Mouse (Mus musculus) thymus, postnatal 4 days (tissue): Measurements from ENCODE around the gene Sec23b.
A peak's percentile ranks its signal among the peaks of the same experiment; 100 is the strongest.

Experiments
- DNase-seq: peaks from one replicate; pipeline ENCODE4 v3.0.0; 2021

Sec23b gene

DNA sequence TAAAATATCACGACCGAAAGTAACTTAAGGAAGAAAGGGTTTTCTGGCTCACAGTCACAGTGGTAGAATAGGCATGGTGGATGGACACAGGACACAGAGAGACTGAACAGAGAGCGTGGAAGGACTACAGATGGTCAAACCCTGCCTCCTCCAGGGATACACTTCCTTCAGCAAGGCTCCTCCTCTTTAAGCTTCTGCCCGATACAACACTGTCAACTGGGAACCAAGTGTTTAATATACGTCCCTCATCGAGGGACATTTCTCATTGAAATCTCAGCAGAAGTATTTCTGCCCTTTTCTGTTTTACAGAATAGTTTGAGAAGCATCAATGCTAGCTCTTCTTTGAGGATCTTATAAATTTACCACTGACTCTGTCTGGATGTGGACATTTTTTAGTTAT lies 57.9 kb downstream of the Sec23b start:
- DNase-seq = no peak

DNA sequence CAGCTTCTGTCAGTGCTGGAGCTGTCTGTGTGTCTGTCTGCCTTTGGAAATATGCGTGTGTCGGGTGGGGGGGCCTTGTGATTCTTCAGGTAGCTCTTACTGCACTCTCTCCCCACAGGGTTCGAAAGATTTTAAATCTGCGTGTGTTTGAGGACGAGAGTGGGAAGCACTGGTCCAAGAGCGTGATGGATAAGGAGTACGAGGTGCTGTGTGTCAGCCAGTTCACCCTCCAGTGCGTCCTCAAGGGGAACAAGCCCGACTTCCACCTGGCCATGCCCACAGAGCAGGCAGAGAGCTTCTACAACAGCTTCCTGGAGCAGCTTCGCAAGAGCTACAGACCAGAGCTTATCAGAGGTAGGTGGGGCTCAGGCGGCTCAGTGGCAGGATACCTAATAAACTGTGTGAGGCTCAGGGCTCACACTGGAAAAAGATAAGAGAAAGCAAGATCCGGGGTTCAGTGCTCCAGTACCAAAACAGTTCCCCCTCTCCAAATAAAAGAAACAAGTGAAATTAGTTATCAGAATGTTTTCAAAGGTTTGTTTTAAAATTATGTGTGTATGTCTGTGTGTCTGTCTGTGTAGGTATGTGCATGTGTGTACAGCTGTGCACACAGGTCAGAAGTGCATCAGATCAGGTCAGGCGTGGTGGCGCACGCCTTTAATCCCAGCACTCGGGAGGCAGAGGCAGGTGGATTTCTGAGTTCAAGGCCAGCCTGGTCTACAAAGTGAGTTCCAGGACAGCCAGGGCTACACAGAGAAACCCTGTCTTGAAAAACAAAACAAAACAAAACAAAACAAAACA lies 61.2 kb downstream of the Sec23b start:
- DNase-seq = no peak

DNA sequence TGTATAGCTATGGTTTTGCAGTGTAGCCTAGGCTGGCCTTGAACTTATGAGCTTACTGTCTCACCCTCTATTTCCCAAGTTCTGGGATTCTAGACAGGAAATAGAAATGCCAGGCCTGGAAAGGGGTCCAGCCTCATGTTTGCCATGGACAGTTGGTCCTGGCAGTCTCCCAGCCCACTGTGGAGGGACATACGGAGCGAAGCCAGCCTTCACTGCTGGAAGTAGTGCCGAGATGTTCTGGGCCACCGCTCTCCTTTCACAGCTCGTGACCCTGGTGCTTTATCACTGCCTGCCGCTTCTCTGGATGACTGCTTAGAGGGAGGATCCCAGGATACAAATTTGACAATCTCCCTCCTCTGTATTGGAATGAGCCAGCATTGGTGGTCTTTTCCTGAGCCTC lies 65.5 kb downstream of the Sec23b start:
- no peak for DNase-seq

DNA sequence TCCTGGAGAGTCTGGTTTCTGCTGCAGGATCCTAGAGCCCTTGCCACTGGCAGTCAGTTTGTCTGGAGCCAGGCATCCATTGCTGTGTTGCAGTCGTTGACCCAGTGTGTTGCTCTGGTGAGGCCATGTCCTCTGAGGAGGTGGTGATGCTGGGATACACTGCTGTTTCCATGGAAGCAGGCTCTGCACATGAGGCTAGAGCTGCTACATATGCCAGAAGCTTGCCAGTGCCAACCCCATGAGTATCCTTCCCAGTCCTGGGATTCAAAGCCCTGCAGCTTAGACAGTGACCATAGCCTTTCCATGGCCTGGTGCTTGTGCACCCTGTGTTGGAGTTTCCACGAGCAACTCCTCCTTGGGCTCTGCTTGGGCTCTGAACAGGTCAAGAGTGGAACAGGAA lies 77.5 kb downstream of the Sec23b start:
- DNase-seq = no peak

DNA sequence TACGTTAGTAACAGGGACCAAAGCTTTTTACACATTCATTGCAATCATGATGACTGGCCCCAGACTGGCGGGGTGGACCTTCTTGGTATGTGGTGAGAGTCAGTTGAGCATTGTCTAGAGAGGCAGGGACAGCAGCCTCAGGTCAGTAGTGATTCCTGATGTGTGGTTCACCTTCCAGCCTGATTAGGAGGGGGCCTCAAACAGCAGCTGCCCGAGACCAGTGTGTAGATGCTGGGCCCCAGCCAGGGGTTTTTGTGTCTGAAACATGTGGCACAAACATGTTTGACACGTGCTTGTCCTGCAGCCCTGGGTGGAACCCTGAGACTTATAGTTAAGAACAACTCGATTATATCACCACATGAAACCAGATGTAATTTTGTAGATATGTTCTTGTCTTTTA lies 78.2 kb downstream of the Sec23b start:
- no peak for DNase-seq

DNA sequence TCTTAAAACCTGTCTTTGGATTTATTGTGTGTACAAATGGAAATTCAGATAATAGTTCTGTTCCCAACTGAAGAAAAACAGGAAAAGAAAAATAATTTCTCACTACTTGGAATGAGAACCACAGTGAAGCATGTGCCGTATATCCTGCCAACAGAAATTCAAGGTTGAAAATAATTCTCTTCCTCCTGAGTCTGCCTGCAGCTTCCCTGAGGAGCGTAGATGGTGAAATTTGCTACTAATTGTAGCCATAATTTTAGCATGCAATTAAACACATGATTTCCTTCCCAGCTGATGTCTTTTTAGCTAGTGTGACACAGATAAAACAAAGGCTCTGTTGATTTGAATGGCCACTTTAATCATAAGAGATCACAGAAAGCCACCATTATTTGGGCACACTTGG lies 78.7 kb downstream of the Sec23b start:
- no peak for DNase-seq

DNA sequence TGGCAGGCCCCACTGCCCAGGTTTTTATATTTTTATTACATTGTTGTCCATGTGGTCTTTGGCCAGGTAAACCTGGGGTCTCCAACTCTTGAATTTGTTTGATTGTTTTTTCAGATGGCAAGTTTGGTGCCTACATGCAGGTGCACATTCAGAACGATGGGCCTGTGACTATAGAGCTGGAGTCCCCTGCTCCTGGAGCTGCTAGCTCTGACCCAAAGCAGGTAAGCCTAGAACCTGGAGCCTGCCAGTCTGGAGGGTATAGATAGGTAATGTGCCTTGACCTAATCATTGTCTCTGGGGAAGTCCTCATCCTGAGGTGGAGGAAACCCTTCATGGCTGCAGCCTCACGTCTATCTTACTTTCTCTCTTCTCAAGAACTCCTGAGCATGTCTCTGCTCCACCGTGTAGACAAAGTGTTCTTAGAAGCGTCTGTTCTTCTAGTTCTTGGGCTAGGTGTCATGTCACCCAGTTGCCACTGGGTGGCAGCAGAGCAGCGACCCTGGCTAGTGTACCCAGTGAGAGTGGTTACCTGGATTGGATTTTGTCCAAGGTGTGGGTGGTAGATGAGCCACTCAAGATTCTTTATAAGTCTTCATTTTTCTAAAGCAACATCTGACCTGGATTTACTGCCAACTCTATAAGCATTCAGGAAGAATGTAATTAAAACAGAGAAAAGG lies 79.8 kb downstream of the Sec23b start:
- DNase-seq = peak; percentile 77

DNA sequence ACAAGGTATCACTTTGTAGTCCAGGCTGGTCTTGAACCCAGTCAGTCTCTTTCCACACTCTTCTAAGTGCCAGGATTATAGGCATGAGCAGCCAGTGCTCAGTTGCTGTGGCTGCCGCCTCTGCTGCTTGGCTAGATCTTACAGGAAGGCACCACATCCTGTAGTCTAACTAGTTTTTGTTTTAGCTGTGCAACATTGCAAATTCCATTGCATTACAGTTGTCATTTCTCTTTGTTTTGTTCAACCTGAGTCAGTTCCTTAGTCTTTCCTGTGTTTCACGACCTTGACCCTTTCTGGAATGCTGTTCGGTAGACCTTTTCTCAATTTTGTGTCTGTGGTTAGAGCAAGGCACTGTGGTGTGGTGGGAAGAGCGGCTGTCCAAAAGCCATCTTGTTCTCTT lies 81.2 kb downstream of the Sec23b start:
- no peak for DNase-seq

DNA sequence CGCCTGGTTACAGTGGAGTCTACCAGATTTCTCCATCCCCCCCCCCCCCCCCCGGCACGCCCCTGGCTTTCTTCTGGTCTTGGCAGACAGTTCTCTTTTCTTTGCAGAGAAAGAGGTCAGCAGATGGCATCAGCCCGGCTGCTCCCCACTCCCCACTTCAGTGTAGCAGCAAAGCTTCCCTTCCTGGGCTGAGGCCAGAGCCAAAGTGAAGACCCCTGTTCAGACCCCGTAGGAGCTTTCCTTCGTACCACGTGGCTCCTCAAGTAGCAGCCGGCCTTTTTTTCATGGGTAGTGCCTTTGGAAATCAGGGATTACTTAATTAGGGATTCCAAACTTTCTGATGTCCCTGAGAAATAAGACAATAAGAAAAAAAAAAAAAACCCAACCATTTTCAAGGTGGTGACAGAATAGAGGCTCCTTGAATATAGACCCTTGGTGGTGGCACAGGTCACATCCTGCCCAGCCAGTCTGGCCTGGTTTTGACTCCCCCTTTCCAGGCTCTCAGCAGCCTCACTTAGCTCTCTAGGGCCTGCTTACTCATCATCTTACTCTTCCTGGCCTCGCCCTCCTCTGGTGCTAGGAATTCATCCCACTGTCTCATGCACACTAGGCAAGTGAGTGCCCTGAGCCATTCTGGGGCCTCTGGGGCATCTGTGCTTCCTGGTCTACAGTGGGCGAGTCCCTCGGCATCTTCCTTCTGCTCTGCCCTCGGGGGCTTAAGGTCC lies 81.8 kb downstream of the Sec23b start:
- DNase-seq = no peak

DNA sequence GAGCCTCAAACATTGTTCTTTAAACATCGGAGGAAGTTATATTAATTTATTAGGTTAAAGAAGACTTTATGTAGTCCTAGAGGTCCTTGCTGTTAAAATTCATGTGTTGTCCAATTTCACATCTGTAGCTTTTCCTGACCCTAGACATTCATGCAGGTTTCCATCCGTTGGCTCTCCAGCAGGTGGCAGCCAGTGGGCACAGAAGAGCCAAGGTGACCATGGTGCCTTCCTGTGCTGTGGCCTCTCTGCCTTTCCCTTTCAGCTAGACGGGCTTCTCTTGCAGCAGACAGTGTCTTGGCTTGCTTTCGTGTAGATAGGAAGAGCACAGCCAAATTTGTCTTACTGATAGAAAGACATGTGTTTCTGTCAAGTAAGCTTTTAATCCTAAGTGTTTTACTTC lies 82.7 kb downstream of the Sec23b start:
- no peak for DNase-seq

DNA sequence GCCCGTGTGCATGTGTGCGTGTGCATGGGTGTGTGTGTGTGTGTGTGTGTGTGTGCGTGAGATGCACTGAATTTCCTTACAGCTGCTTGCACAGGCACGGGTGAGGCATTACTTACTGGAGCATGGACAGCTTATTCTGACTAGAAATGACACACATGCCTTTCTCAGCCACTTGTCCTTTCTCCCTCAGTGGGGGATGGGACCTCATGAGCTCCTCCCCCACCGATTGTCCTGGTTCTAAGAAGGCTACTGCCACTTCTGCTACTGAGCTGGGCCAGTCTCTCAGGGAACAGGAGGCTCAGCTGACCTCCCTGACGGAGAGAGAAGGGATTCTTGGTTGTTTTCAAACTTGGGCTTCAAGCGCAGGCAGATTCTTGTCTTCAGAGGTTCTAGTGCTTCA lies 84.1 kb downstream of the Sec23b start:
- DNase-seq = no peak
